Mouse (Mus musculus): ENCODE data around the gene Akirin1. TPM values are rescaled to one million over a fixed set of nuclear protein-coding genes. Genes with fewer than 3 reads are reported as not detected.

The Akirin1 gene
- total and polyA plus RNA-seq, 3 experiments = 27.9 to 52.1 (median 35.6) TPM

DNA sequence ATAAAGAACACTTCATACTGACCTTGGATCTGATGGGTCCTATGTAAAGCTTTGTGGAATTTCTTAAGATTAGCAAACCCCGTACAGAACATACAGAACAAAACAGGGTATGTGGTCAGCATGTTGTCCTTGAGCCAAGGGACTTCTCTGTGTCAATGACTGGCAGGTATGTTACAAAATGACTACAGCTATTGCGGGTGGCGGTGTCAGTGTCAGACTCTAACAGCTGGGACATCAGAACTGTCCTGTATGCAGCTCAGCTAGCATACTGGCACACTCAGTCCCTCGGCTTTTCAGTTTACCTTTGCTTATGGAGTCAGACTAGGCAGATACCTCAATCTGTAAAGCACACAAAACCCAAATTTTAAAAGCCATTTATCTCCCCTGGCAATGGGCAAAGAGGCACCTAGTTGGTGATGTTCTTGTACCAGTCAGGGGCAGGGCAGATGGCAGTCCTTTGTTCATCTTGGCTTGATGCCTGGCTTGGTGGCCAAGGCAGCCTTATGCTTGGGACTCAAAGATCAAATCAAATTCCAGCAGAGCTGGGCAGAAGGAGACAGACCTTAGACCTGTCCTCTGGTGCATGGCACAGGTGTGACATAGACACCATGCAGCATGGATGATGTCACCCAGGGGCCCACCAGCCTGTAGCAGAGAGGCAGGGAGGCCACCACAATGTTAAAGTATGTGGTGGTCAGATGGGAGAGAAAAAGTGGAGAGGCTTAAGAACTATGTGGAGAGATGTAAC, 17.8 kb downstream of the Akirin1 start:
- H3K9ac ChIP-seq (ENCODE audit: insufficient read depth, low read depth) = no peak overlapping the region
- H3K36me3 ChIP-seq (replicated peaks in 1 of 2; ENCODE audit: control insufficient read depth in 1 of 2, insufficient read depth in 1 of 2, low read length in 1 of 2) = peaks cover 27 to 42% of the 10 kb centered on the region in 2 experiments
- no peak for TF ChIP-seq MAFK (IDR thresholded peaks at IDR 0.05; ENCODE audit: insufficient replicate concordance, low read length)
- no peak; the same call in 1 of the 2 replicates for TF ChIP-seq POLR2AphosphoS2 (IDR thresholded peaks at IDR 0.05; ENCODE audit: low read depth, low read length)
- TF ChIP-seq NRF1 (IDR thresholded peaks at IDR 0.05; ENCODE audit: low read depth, low read length) = no peak
- TF ChIP-seq RCOR1 (conservative IDR thresholded peaks at IDR 0.05; ENCODE audit: low read depth, low read length) = no peak
- TF ChIP-seq JUN (IDR thresholded peaks at IDR 0.05; ENCODE audit: insufficient read depth, low read depth, low read length) = no peak
- no peak for TF ChIP-seq RAD21 (IDR thresholded peaks at IDR 0.05; ENCODE audit: low read depth, low read length)
- TF ChIP-seq PAX5 (IDR thresholded peaks at IDR 0.05; ENCODE audit: low read length) = no peak
- no peak for TF ChIP-seq EP300 (IDR thresholded peaks at IDR 0.05; ENCODE audit: low read length)
- no peak for TF ChIP-seq TBP (conservative IDR thresholded peaks at IDR 0.05; ENCODE audit: low read depth, low read length)
- no peak for TF ChIP-seq CTCF (conservative IDR thresholded peaks at IDR 0.05 in 1 of 2, IDR thresholded peaks at IDR 0.05 in 1 of 2; ENCODE audit: low read depth in 2 of 2, low read length in 2 of 2)
- TF ChIP-seq JUND (conservative IDR thresholded peaks at IDR 0.05; ENCODE audit: low read depth, low read length) = no peak
- no peak for TF ChIP-seq ELF1 (IDR thresholded peaks at IDR 0.05; ENCODE audit: low read depth, low read length)
- no peak for TF ChIP-seq ZKSCAN1 (IDR thresholded peaks at IDR 0.05; ENCODE audit: borderline replicate concordance, low read depth, low read length)
- H3K27ac ChIP-seq (ENCODE audit: insufficient read depth, low read depth) = no peak overlapping the region
- H3K79me2 ChIP-seq (replicated peaks; ENCODE audit: control insufficient read depth, extremely low read depth, insufficient read depth, poor library complexity, severe bottlenecking) = no peaks in the 10 kb centered on the region
- 0 out of 4 replicates have a peak, but pooled peaks cover 0 to 3% of the 10 kb centered on the region in 2 experiments for H3K4me1 ChIP-seq (ENCODE audit: control insufficient read depth in 1 of 2, insufficient read depth in 2 of 2)
- dilution Hi-C loops (cut with MboI; ENCODE audit: extremely low pct_ligation_motif_present, extremely low pct_unique_long_range_greater_than_20kb, low sequenced_read_pairs) = no loop called here
- in situ Hi-C loops (cut with MboI; ENCODE audit: low pct_ligation_motif_present, low pct_unique_long_range_greater_than_20kb, low sequenced_read_pairs) = no loop called here
- H3K9me3 ChIP-seq (replicated peaks; ENCODE audit: low read length) = no peaks in the 10 kb centered on the region
- H3K4me2 ChIP-seq (ENCODE audit: insufficient read depth, low read depth, poor library complexity, severe bottlenecking) = no peak overlapping the region
- no peak for DNase-seq (ENCODE audit: extremely low read depth)
- no peaks in the 10 kb centered on the region for H3K27me3 ChIP-seq (replicated peaks)
- no peak overlapping the region for H3K4me3 ChIP-seq (replicated peaks in 1 of 3; ENCODE audit: low read depth in 2 of 3, low read length in 2 of 3, poor library complexity in 1 of 3)

- Histone ChIP-seq H3K4me3 (replicated peaks in 1 of 3; ENCODE audit: low read depth in 2 of 3, low read length in 2 of 3, poor library complexity in 1 of 3) (no peak overlapping the region), H3K9me3 (replicated peaks; ENCODE audit: low read length) (no peaks in the 10 kb centered on the region), H3K4me2 (ENCODE audit: insufficient read depth, low read depth, poor library complexity, severe bottlenecking) (no peak overlapping the region), H3K79me2 (replicated peaks; ENCODE audit: control insufficient read depth, extremely low read depth, insufficient read depth, poor library complexity, severe bottlenecking) (peaks cover 8% of the 10 kb centered on the region), H3K9ac (ENCODE audit: insufficient read depth, low read depth) (no peak overlapping the region), H3K4me1 (ENCODE audit: control insufficient read depth in 1 of 2, insufficient read depth in 2 of 2) (peaks cover 0 to 7% of the 10 kb centered on the region in 2 experiments; a peak in 2 of 4 replicates), H3K27ac (ENCODE audit: insufficient read depth, low read depth) (no peak overlapping the region), H3K27me3 (replicated peaks) (no peaks in the 10 kb centered on the region), H3K36me3 (replicated peaks in 1 of 2; ENCODE audit: control insufficient read depth in 1 of 2, insufficient read depth in 1 of 2, low read length in 1 of 2) (no peaks in the 10 kb centered on the region)
- TF ChIP-seq EP300 (IDR thresholded peaks at IDR 0.05; ENCODE audit: low read length) (no peak), PAX5 (IDR thresholded peaks at IDR 0.05; ENCODE audit: low read length) (no peak), ZMIZ1 (IDR thresholded peaks at IDR 0.05; ENCODE audit: low read depth, low read length) (no peak), SIN3A (IDR thresholded peaks at IDR 0.05; ENCODE audit: low read length) (no peak)
- DNase-seq (ENCODE audit: extremely low read depth) = no peak
- in situ Hi-C loops (cut with MboI; ENCODE audit: low pct_ligation_motif_present, low pct_unique_long_range_greater_than_20kb, low sequenced_read_pairs) (no loop called here), dilution Hi-C loops (cut with MboI; ENCODE audit: extremely low pct_ligation_motif_present, extremely low pct_unique_long_range_greater_than_20kb, low sequenced_read_pairs) (no loop called here)
Observed at GRCm38 (mm10) chr4:123721761-123722160, 28.4 kb downstream of the Akirin1 start.

Measured in CH12.LX (cell line).